Mouse (Mus musculus): ENCODE measurements around the gene Lars2.

DNA sequence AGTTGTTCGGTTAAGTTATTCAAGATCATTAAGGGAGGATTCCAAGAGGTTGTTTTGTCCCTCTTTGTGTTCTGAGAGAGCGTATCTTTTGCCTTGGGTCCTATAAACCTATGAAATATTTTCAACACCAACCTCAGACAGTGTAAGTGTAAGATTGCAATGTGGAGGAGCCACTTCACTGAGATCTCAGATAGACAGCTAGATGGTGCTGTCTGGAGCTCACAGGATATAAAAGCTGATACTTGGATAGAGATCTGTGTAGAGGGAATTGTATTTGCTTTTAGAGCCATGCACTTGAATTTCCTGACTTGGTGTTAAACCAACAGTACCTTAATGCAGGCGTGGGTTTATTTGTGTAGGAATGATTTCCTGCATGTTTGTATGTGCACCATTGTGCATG lies 35.5 kb downstream of the Lars2 start:
- TF ChIP-seq POLR2A (IDR thresholded peaks at IDR 0.05; ENCODE audit: extremely low read depth, insufficient read depth, low read length) (no peak), CTCF (IDR thresholded peaks at IDR 0.05; ENCODE audit: extremely low read depth, insufficient read depth, low read length) (peak; percentile 10; the same call in 1 of the 2 replicates)
